Mouse (Mus musculus): Measurements from ENCODE around the gene Cplx3.

The Cplx3 gene

GRCm38 (mm10) chr9:57643169-57643855 is 37.2 kb upstream of the Cplx3 start:
- no peak for TF ChIP-seq GATA4 (IDR thresholded peaks at IDR 0.05; ENCODE audit: insufficient replicate concordance, low read length)

GRCm38 (mm10) chr9:57641775-57642550 is 35.9 kb upstream of the Cplx3 start:
- no peak for TF ChIP-seq GATA4 (IDR thresholded peaks at IDR 0.05; ENCODE audit: insufficient replicate concordance, low read length)

GRCm38 (mm10) chr9:57641022-57641421 is 34.9 kb upstream of the Cplx3 start:
- no peak for TF ChIP-seq GATA4 (IDR thresholded peaks at IDR 0.05; ENCODE audit: insufficient replicate concordance, low read length)

GRCm38 (mm10) chr9:57640384-57640783 is 34.3 kb upstream of the Cplx3 start:
- TF ChIP-seq GATA4 (IDR thresholded peaks at IDR 0.05; ENCODE audit: insufficient replicate concordance, low read length): no peak

DNA sequence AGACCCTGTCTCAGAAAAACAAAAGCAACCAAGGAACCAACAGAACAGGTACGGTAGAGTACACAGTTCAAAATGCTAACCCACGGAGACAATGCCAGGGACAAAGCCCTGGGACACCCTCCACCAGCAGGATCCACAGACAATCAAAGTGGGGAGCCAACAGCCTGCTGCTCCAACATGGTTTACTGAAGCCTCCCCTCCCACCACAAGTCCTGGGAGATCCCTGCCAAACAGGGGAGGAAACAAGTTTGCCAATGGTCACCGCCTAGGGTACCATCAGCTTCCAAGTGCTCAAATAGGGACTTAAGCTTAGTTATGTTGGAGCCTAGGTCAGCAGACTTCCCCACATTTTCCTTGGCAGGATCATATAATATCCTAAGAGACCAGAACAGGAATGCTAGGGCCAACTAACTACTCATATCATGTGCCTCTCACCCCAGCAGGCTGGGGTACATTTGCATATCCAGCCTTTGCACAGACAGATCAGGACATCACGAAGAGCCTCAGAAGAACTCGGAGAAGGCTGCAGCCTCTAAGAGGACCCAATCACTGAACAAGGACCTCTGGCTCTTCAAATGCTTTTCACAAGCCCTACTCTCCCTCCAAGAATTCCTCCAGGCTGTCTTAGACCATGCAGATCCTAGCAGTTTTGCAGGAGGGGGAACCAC is 33.7 kb upstream of the Cplx3 start:
- no peak for TF ChIP-seq GATA4 (IDR thresholded peaks at IDR 0.05; ENCODE audit: insufficient replicate concordance, low read length)

DNA sequence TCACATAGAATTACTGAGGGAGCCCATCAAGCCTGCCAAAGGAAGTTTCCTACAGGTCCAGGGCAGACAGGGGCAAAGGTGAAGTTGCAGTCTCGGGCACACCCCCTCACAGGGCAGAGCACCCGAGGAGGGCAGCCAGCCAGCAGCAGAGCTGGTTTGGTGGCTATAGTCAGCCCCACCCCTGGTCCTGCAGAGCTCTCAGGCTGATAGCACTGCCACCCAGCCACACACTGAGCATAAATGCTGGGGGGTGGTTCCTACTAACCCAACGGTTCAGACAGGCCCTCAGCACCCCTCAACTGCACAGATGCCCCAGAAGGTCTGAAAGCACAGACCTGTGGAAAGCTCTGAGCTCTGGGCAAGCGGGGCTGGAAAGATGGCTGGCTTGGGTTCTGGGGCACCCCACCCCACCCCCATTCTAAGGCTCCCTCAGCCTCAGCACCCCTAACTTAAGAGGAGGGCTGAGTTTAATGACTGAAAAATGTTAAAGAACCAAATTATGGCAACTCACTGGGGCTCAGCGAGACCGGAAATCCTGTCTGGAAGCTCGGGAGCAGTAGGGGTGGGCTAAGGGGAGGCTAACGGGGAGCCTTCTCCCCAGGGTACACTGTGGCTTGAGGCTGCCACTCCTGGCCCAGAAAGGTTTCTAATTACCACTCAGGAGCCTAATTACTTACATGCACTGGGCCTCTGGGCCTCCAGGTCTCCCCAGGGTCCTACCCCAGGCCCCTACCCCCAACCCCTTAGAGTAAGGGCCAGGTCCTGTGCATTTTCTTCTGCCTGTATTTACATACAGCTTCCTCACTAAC is 32.8 kb upstream of the Cplx3 start:
- no peak for TF ChIP-seq GATA4 (IDR thresholded peaks at IDR 0.05; ENCODE audit: insufficient replicate concordance, low read length)

GRCm38 (mm10) chr9:57637741-57638322 is 31.8 kb upstream of the Cplx3 start:
- no peak for TF ChIP-seq GATA4 (IDR thresholded peaks at IDR 0.05; ENCODE audit: insufficient replicate concordance, low read length)

DNA sequence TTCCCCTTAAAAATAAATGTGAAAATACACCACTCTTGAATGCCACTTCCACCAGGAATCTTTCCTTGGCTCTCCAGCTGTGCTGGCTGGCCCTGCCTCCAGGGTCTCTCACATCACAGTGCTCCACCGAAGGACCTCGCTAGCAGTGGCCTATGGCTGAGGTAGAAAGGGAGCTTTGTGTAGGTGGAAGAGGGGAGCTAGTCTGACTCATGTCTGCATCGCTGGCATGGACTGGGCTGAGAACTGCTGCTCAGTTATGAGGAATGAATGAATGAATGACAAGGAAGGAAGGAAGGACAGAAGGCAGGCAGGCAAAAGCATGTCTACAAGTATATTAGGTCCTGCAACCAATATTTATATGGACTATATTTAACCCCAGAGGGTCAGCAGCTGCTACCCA is 31.2 kb upstream of the Cplx3 start:
- TF ChIP-seq GATA4 (IDR thresholded peaks at IDR 0.05; ENCODE audit: insufficient replicate concordance, low read length): no peak

- no peak for TF ChIP-seq GATA4 (IDR thresholded peaks at IDR 0.05; ENCODE audit: insufficient replicate concordance, low read length)
Measured at GRCm38 (mm10) chr9:57633481-57634024, 27.5 kb upstream of the Cplx3 start.

DNA sequence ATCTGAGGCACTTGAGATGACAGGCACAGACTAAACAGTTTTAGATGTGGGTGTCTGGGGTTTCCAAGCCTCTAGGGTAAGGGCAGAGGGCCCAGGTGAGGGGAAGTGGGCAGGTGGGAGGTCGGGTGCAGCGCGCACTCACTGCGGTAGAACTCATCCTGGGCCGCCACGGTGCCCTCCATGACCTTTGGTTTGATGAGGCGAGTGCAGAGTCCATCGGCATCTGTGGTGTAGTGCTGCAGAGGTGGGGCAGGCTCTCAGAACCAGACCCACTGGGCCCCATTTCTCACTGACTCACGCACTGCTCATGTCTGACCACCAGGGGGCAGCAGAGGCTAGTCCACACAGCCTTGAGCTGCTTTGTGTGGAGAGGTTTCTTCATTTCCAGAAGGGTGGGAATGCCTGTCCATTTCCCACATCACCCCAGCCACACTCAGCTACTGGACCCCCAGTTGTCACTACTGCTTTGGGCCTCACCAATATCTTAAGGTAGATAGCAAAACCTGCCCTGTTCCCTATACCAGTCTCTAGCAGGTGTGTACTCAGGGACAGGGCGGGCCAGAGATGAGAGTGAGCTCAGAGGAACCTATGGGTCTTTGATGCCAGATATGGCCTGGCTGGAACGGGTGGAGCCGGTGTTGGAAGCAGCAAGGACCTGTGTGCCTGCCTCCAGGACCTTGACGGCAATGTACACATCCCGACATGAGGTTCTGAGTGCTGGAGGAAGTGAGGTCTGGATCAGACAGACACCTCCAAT is 23.2 kb upstream of the Cplx3 start:
- no peak for TF ChIP-seq GATA4 (IDR thresholded peaks at IDR 0.05; ENCODE audit: insufficient replicate concordance, low read length)

DNA sequence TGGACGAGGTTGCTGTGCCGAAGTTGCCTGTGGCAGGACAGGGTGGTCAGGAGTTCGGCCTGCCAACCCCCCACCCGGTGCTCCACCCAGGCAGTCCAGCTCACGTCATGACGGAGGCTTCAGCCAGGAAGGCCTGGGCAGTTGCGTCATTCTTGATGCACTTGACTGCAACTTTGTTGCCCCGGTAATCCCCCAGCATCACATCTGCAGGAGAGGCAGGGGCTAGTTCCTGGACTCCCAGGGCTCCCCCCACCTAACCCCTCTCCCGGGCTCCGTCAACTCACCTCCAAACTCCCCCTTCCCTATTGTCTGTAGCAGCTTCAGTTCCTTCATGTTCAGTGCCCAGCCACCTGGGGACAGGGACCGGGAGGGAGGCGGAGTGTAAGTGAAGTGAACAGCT is 22.6 kb upstream of the Cplx3 start:
- TF ChIP-seq GATA4 (IDR thresholded peaks at IDR 0.05; ENCODE audit: insufficient replicate concordance, low read length): no peak

DNA sequence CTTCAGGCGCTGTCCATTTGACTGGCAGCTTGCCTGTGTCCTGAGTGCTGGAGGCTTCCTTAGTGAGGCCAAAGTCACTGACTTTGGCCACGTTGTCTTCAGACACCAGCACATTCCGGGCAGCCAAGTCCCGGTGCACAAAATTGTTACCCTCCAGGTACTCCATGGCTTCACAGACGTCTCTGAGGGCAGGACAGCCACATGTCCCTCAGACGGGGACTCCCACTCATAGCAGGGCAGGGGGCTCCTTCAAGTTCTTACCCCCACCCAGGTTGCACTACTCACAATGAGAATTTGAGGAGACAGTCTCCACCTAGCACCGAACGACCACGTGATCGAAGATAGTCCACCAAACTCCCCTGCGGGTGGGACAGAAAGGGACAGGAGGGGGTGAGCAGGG is 21.8 kb upstream of the Cplx3 start:
- TF ChIP-seq GATA4 (IDR thresholded peaks at IDR 0.05; ENCODE audit: insufficient replicate concordance, low read length): no peak

GRCm38 (mm10) chr9:57627191-57627590 is 21.1 kb upstream of the Cplx3 start:
- no peak for TF ChIP-seq GATA4 (IDR thresholded peaks at IDR 0.05; ENCODE audit: insufficient replicate concordance, low read length)

Data from liver, adult (tissue).